Mouse (Mus musculus) right cerebral cortex, adult 2 months (tissue): ENCODE results near the gene Ttn.

Experiments used
- DNase-seq, 2 experiments: peaks; one replicate each; pipeline ENCODE4 v3.0.0; 2021 to 2022; ENCODE audit warnings: low spot score in 2 of 2

Gene Ttn

DNA sequence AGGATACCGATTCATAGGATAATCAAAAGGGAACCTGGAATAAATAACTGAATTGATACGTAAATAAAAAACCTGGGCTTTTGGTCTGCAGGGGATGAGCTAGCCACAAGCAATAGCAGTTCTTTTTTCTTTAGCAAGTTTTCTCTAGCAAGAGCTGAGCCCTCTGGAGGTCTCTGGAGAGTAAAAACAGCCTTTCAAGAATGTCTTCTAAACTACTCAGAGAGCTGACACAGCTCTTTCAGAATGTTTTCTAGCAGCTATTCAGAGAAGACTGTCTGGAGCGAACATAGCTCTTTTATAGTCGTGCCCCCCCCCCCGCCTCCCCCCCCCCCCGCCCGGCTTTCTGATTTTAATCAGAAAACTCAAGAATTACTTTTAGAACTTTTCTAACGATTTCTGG, 322.9 kb downstream of the Ttn start:
- no peak for DNase-seq

DNA sequence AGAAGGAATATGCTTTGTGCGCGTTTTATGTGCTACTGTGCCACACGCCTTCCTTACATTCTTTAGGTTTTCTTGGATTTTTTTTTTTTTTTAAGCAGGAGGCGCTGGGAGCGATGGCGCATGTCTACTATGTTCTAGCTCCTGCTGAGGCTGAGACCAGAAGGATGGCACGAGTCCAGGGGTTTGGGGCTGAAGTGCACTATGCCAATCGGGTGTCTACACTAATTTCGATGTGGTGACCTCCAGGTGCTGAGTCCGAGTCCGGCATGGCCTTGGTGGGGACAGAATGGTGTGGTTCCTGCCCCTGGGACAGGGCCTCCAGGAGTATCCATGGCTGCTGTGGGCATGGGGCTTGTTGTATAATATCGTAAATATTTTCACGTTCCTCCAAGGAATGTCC, 323.8 kb downstream of the Ttn start:
- no peak for DNase-seq

DNA sequence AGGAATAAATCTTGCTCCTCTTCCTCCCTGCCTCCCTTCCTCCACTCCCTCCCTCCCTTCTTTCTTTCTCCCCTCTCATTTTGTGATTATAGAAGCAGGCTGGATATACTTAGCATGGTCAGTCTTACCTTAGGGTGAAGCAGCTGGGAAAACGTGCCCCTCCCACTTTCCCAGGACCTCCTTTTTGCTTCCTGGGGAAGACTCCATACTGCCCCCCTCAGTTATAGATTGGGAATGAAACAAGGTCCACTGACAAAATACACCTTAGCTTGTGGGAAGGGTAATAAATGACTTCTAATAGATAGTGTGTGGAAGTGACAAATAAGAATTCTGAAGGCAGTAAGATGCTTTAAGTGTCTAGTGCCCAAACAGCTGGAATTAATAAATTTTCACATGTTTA, 326.4 kb downstream of the Ttn start:
- no peak for DNase-seq

DNA sequence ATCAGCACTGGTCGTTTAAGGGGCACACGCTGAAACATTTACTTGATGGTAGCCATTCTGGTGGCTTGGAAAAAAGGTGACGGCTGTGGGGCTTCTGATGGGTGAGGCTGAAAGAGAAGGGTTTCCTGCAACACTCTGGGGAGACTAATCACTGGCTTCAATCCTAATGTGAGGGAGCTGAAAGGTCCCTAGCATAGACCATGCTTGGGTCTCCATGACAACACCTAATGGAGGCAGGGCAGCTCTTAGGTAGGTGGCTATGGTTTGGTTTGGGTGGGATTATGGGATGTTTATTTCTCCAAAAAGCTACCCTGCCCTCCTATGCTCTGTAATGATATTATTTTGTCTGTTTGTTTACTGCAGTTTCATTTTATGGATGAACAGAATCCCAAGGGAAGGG, 326.9 kb downstream of the Ttn start:
- DNase-seq, result no peak

DNA sequence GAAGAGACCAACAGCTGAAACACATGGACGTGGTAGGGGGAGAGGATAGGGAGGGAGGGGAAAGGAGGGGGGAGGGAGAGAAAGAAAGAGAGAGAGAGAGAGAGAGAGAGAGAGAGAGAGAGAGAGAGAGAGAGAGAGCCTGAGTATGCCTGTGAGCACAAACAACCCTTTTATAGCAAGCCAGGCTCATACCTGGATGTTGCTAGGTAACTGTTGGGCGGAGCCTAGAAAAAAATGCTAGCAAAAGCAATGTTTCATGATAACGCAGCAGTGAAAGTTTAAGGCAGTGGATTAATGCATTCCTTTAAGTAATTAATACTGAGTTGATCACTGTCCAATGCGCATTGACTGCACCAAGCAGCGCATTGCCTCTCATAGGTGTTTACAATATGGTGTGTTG, 327.7 kb downstream of the Ttn start:
- DNase-seq, result no peak
